Mouse (Mus musculus) lung, postnatal 0 days (tissue): ENCODE results near the gene Btbd8. TPM values are rescaled to one million over a fixed set of nuclear protein-coding genes. Genes with fewer than 3 reads are reported as not detected.

Experiments
- ATAC-seq: fragments of 200-750 bp; cut with Nextera tagmentation; 2 replicates; pipeline ENCODE4 v1.8.0; 2017; ENCODE audit warnings: moderate library complexity
- DNase-seq: peaks from one replicate; pipeline ENCODE4 v3.0.0-alpha.2; 2016; ENCODE audit warnings: low spot score
- H3K27ac ChIP-seq: fragments of 300-500 bp; sonication (generic); 2 replicates; pipeline ENCODE4 v1.5.1; 2014; ENCODE audit warnings: antibody characterized with exemption, mild to moderate bottlenecking, low read length, mixed read lengths
- H3K27me3 ChIP-seq: fragments of 300-500 bp; sonication (generic); replicated peaks from 2 replicates; pipeline ENCODE4 v1.6.1; 2014; ENCODE audit warnings: low read length, mixed read lengths; ENCODE audit not compliant: insufficient read depth
- H3K36me3 ChIP-seq: fragments of 300-500 bp; sonication (generic); 2 replicates; pipeline ENCODE4 v1.6.1; 2014; ENCODE audit warnings: low read length, mixed read lengths; ENCODE audit not compliant: insufficient read depth
- H3K4me1 ChIP-seq: fragments of 300-500 bp; sonication (generic); 2 replicates; pipeline ENCODE4 v1.6.1; 2014; ENCODE audit warnings: antibody characterized with exemption, low read depth, low read length, mixed read lengths; ENCODE audit not compliant: insufficient read depth
- H3K4me2 ChIP-seq: fragments of 300-500 bp; sonication (generic); replicated peaks from 2 replicates; pipeline ENCODE4 v1.6.1; 2014; ENCODE audit warnings: low read depth, mild to moderate bottlenecking, low read length, moderate library complexity, mixed read lengths
- H3K4me3 ChIP-seq: fragments of 300-500 bp; sonication (generic); 2 replicates; pipeline ENCODE4 v1.5.1; 2014; ENCODE audit warnings: low read depth, low read length
- H3K9ac ChIP-seq: fragments of 300-500 bp; sonication (generic); replicated peaks from 2 replicates; pipeline ENCODE4 v1.6.1; 2014; ENCODE audit warnings: low read depth, mild to moderate bottlenecking
- H3K9me3 ChIP-seq: fragments of 300-500 bp; sonication (generic); 2 replicates; pipeline ENCODE4 v1.6.1; 2016; ENCODE audit warnings: low read length, mixed read lengths
- CTCF ChIP-seq: IDR thresholded peaks from 2 replicates; pipeline ENCODE4 v1.5.1; 2016; ENCODE audit warnings: antibody characterized with exemption, mild to moderate bottlenecking
- EP300 ChIP-seq: IDR thresholded peaks from 2 replicates; pipeline ENCODE4 v1.6.1; 2016; ENCODE audit warnings: antibody characterized with exemption, mild to moderate bottlenecking, control low read depth
- WGBS: fragments of 180-500 bp; shearing (Covaris S2); extraction: QIAGEN DNeasy Blood & Tissue Kit; methylation state at CpG from one replicate; pipeline ENCODE4 v1.1.7; 2014; 5-methylcytosine and 5-hydroxymethylcytosine counted together
- polyA plus RNA-seq: library from polyadenylated mRNA; unstranded; fragments of >200 nt; fragmentation: Nextera tagmentation; extraction: Ambion mirVana; gene quantifications from 2 replicates; pipeline ENCODE4 v1.2.1, GENCODE M21; 2015

The Btbd8 gene
- polyA plus RNA-seq, 1 experiment from 2014 or later, result 2.1 TPM

- peak; percentile 80 for DNase-seq
- WGBS, result 59% methylated on average over 9 of the region's 9 CpGs
- H3K9me3 ChIP-seq, result no peaks in the 10 kb centered on the region
- no peaks in the 10 kb centered on the region for H3K27me3 ChIP-seq
- H3K36me3 ChIP-seq, result no peaks in the 10 kb centered on the region
- no peak overlapping the region for H3K27ac ChIP-seq
- TF ChIP-seq EP300, result no peak
- no peak for TF ChIP-seq CTCF
- no peak overlapping the region for H3K4me2 ChIP-seq
- no peak overlapping the region for H3K9ac ChIP-seq
- no peak overlapping the region for H3K4me3 ChIP-seq
- no peaks in the 10 kb centered on the region for H3K4me1 ChIP-seq
- peak; percentile 83 for ATAC-seq
Measured at GRCm38 (mm10) chr5:107491036-107491435, 53.2 kb downstream of the Btbd8 start.

GRCm38 (mm10) chr5:107492471-107492870 lies 54.7 kb downstream of the Btbd8 start:
- no peak for ATAC-seq
- Histone ChIP-seq H3K4me2 (no peak overlapping the region), H3K9ac (no peak overlapping the region), H3K9me3 (no peaks in the 10 kb centered on the region), H3K4me3 (no peak overlapping the region), H3K4me1 (no peaks in the 10 kb centered on the region), H3K27me3 (no peaks in the 10 kb centered on the region), H3K27ac (no peak overlapping the region), H3K36me3 (no peaks in the 10 kb centered on the region)
- TF ChIP-seq CTCF (no peak), EP300 (no peak)
- no peak for DNase-seq
- 88% methylated on average over 2 of the region's 2 CpGs for WGBS

DNA sequence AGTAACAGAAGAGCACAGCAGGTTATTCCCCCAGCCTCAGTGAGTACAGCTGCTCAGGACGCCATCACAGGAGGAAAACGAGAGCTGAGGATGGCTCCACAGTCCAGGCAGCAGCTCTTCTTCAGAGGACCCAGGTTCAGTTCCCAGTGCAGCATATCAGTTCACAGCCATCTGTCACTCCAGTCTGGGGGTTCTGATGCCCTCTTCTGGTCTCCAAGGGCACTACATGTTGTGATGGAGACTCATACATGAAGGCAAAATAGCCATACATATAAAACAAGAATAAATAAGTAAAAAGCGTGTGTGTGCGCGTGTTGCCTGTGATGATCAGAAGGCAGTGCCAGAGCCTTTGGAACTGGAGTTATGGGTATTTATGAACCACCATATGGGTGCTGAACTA lies 57.0 kb downstream of the Btbd8 start:
- no peaks in the 10 kb centered on the region for H3K9me3 ChIP-seq
- DNase-seq, result no peak
- no peak overlapping the region for H3K4me2 ChIP-seq
- WGBS, result 99% methylated on average over 5 of the region's 5 CpGs
- H3K9ac ChIP-seq, result no peak overlapping the region
- ATAC-seq, result no peak
- H3K4me1 ChIP-seq, result no peaks in the 10 kb centered on the region
- no peaks in the 10 kb centered on the region for H3K36me3 ChIP-seq
- TF ChIP-seq EP300 (no peak), CTCF (no peak; the same call in 1 of the 2 replicates)
- H3K27me3 ChIP-seq, result no peaks in the 10 kb centered on the region
- no peak overlapping the region for H3K4me3 ChIP-seq
- H3K27ac ChIP-seq, result no peak overlapping the region

DNA sequence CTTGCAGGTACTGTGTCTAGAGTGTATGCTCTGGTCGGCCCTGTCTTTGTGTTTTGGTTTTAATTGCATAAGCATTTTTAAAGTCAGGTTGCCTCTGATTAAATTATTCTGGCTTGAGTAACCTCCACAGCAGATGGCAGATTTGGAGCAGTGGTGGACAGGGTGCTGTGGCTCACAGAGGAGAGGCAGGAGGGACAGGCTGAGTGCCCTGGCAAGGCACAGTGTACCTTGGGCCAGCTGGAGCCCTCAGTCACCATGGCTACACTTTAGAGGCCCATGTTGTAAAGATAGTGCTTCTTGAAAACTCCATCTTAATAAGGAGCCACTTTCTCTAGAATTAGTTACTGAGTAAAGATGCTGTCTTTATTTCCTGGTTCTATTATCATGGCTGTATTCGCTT lies 58.2 kb downstream of the Btbd8 start:
- Histone ChIP-seq H3K36me3 (no peaks in the 10 kb centered on the region), H3K27ac (no peak overlapping the region), H3K9me3 (no peaks in the 10 kb centered on the region), H3K4me2 (no peak overlapping the region), H3K4me3 (no peak overlapping the region), H3K27me3 (no peaks in the 10 kb centered on the region), H3K9ac (no peak overlapping the region), H3K4me1 (no peaks in the 10 kb centered on the region)
- TF ChIP-seq EP300, result no peak
- TF ChIP-seq CTCF, result no peak
- no peak for ATAC-seq
- 92% methylated on average over 2 of the region's 2 CpGs for WGBS
- DNase-seq, result no peak

GRCm38 (mm10) chr5:107497519-107498501 lies 60.0 kb downstream of the Btbd8 start:
- no peak for ATAC-seq
- no peak overlapping the region for H3K4me3 ChIP-seq
- no peaks in the 10 kb centered on the region for H3K27me3 ChIP-seq
- H3K36me3 ChIP-seq, result no peaks in the 10 kb centered on the region
- WGBS, result 74% methylated on average over 10 of the region's 10 CpGs
- H3K27ac ChIP-seq, result no peak overlapping the region
- no peaks in the 10 kb centered on the region for H3K9me3 ChIP-seq
- no peak overlapping the region for H3K4me2 ChIP-seq
- H3K9ac ChIP-seq, result no peak overlapping the region
- DNase-seq, result no peak
- no peaks in the 10 kb centered on the region for H3K4me1 ChIP-seq
- TF ChIP-seq EP300, result no peak
- TF ChIP-seq CTCF, result no peak

DNA sequence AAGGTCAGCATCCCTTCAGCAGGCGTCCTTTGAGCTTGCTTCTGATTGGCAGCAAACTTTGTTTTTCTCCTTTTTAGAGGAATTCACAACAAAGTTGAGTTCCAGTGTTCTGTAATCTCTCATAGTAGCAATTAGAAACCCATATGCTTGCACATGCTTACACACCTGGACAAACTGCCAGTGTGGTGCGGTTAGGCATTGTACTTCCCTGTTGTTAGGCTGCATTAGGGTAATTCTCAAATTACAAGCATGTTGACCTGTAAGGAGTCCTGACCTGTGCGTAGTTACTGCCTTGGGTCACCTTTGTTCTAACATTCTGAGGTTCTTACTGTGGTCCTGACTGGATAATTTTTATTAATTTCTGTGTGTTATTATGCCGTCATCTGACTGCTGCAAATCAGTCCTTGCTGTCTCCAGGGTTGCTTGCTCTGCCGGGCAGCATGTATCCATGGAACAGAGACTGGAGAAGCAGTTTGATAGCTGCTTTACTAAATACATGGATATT lies 61.1 kb downstream of the Btbd8 start:
- H3K9ac ChIP-seq, result no peak overlapping the region
- no peak overlapping the region for H3K4me3 ChIP-seq
- no peak overlapping the region for H3K4me2 ChIP-seq
- WGBS, result 68% methylated on average over 5 of the region's 5 CpGs
- no peak for DNase-seq
- TF ChIP-seq EP300, result no peak
- no peak for TF ChIP-seq CTCF
- H3K4me1 ChIP-seq, result no peaks in the 10 kb centered on the region
- no peaks in the 10 kb centered on the region for H3K27me3 ChIP-seq
- no peak for ATAC-seq
- no peaks in the 10 kb centered on the region for H3K36me3 ChIP-seq
- no peaks in the 10 kb centered on the region for H3K9me3 ChIP-seq
- no peak overlapping the region for H3K27ac ChIP-seq
